Mouse (Mus musculus): ENCODE measurements around the gene 1700017D01Rik.

DNA sequence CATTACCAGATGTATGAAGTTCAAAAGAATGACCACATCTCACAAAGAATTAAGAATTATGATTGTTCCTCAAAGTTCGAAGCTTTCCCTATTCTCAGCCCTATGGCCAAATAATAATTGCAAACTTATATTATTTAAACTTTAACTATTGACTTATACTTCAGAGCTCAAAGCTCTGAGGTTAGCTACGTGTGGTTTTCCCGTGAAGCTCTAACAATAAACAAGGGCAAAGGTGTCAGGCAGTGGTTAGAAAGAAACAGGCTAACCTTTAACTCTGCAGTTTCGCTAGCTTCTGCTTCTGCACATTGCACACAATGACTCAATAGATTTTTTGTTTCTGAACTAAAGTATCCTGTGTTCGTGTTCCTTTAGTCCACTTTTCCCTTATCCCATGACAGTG, 77.8 kb downstream of the 1700017D01Rik start:
- TF ChIP-seq ZC3H11A (IDR thresholded peaks at IDR 0.05; ENCODE audit: borderline replicate concordance, low read depth, low read length) (no peak), ZNF384 (IDR thresholded peaks at IDR 0.05; ENCODE audit: low read depth, low read length) (no peak), MAFK (IDR thresholded peaks at IDR 0.05; ENCODE audit: insufficient read depth, low read depth, low read length) (no peak), CHD2 (IDR thresholded peaks at IDR 0.05; ENCODE audit: low read depth, low read length) (no peak)

Data from ES-E14 (cell line).